Comparison of ENCODE assay signal across 9 mouse cellular contexts in the genomic region with DNA sequence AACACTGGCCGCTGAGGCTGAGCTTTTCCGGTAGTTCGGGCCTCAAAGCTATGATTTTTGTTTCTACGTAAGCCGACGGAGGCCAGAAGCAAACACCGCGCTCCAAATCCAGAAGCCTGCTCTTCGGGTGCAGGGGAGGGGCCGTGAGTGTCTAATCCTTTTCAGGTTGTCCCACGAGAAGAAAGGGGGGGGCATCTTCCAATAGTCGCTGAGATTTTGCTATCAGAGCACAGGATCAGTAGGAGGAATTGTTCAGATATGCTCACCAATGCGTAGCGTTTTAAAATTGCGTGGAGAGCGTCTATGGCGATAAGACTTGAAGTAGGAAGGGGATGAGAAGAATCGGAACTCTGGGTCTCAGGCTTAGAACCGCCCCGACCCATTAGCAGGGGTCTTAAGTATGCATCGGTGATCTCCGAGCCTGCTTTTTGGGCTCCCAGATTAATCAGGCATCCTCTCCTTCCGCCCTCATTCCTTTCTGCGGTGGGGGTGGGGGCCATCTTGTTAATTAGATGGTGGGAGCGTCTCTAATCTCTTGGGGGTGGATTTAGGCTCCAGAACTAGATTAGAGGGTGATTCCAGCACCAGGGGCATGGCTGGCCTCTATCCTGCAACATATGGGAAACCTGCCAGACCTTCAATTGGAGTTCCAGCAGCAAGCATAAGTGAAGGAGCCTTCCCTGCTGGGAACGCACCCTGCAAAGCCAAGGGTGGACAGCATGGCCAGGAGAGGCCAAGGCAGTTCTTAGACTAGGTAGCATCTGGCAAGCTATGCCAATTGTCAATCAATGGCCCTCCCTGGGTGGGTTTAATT. TPM values are rescaled to one million over a fixed set of nuclear protein-coding genes. Genes with fewer than 3 reads are reported as not detected.
DNase-seq lines count a peak whose midpoint lies in the region; ATAC-seq and TF ChIP-seq lines count a peak whose summit lies in the region.
"Had no signal": no experiment of that assay in that cellular context is flagged by ENCODE, and none has a peak within 500 bp of the region (broad histone marks: within the 10 kb centered on the region; RNA-seq: fewer than 3 reads in every experiment).

No protein-coding gene starts in this region.

- no peak for ATAC-seq in kidney, postnatal 0 days (replicated peaks; ENCODE audit: low FRiP score, low read depth)
- ATAC-seq in hindbrain, embryonic 12.5 days (ENCODE audit: low FRiP score) = peak; percentile 57
- ATAC-seq: Patski had no signal

- peak overlapping the region; percentile 81 for H3K4me2 ChIP-seq in kidney, postnatal 0 days (ENCODE audit: low read length)
- peak overlapping the region; percentile 54 for H3K4me2 ChIP-seq in hindbrain, embryonic 12.5 days (replicated peaks)

- 4% methylated on average over 26 of the region's 26 CpGs for WGBS in kidney, postnatal 0 days
- WGBS in hindbrain, embryonic 12.5 days = 6% methylated on average over 26 of the region's 26 CpGs

- H3K27me3 ChIP-seq in kidney, postnatal 0 days (ENCODE audit: insufficient read depth, low read length) = no peaks in the 10 kb centered on the region
- peaks cover 3% of the 10 kb centered on the region; the same call in 1 of the 2 replicates for H3K27me3 ChIP-seq in hindbrain, embryonic 12.5 days
- H3K27me3 ChIP-seq: Patski had no signal

- H3K4me3 ChIP-seq in kidney, postnatal 0 days (replicated peaks; ENCODE audit: low read depth, low read length) = peak overlapping the region; percentile 33
- H3K4me3 ChIP-seq in hindbrain, embryonic 12.5 days = peak overlapping the region; percentile 24

- no peak for TF ChIP-seq CTCF in kidney, postnatal 0 days (IDR thresholded peaks at IDR 0.05; ENCODE audit: low read depth)

- H3K36me3 ChIP-seq in kidney, postnatal 0 days (ENCODE audit: insufficient read depth, low read length) = no peaks in the 10 kb centered on the region
- H3K36me3 ChIP-seq in hindbrain, embryonic 12.5 days = no peaks in the 10 kb centered on the region

- H3K27ac ChIP-seq in kidney, postnatal 0 days = no peak overlapping the region
- peak overlapping the region; percentile 12; the same call in 1 of the 2 replicates for H3K27ac ChIP-seq in hindbrain, embryonic 12.5 days

- H3K9ac ChIP-seq in kidney, postnatal 0 days (ENCODE audit: low read depth, low read length) = peak overlapping the region; percentile 58
- H3K9ac ChIP-seq in hindbrain, embryonic 12.5 days = peak overlapping the region; percentile 55

- no peaks in the 10 kb centered on the region for H3K4me1 ChIP-seq in kidney, postnatal 0 days (replicated peaks; ENCODE audit: insufficient read depth, low read length)
- H3K4me1 ChIP-seq in hindbrain, embryonic 12.5 days = peaks cover 19% of the 10 kb centered on the region

- DNase-seq in kidney, postnatal 0 days (ENCODE audit: low spot score) = peak; percentile 15
- DNase-seq in kidney, adult 8-10 months = no peak
- DNase-seq in MN1 (ENCODE audit: low spot score) = peak; percentile 40
- peak; percentile 59 to 64 for DNase-seq in cerebellum, postnatal 25 days
- peak; percentile 5 for DNase-seq in lung, postnatal 10 days
- no peak for DNase-seq in gastrocnemius, postnatal 25 days
- DNase-seq in adrenal gland, adult 18-20 months (ENCODE audit: low spot score in 2 of 2) = no peak

- no peaks in the 10 kb centered on the region for H3K9me3 ChIP-seq in kidney, postnatal 0 days (replicated peaks; ENCODE audit: low read length)
- H3K9me3 ChIP-seq in hindbrain, embryonic 12.5 days (replicated peaks) = no peaks in the 10 kb centered on the region

RNA-seq across cellular contexts. Expression of gene Atoh7, which starts 9.5 kb away (rescaled TPM):
- 0.22 and 0.26 TPM in 2 replicates for polyA plus RNA-seq in kidney, postnatal 0 days (2015; fragmentation: Nextera tagmentation; extraction: Ambion mirVana)
- polyA plus RNA-seq in hindbrain, embryonic 12.5 days (2016; fragmentation: Nextera tagmentation; extraction: Ambion mirVana) = 0.62 and 1.1 TPM in 2 replicates
- total RNA-seq in gastrocnemius, postnatal 25 days (2021) = not detected
- total RNA-seq in adrenal gland, adult 18-20 months (2021) = not detected
- polyA plus RNA-seq: Patski had no signal

RNA-seq across cellular contexts. Expression of gene Pbld1, which starts 30.0 kb away (rescaled TPM):
- 13.7 and 16.0 TPM in 2 replicates for polyA plus RNA-seq in kidney, postnatal 0 days (2015; fragmentation: Nextera tagmentation; extraction: Ambion mirVana)
- 0.79 and 0.83 TPM in 2 replicates for polyA plus RNA-seq in hindbrain, embryonic 12.5 days (2016; fragmentation: Nextera tagmentation; extraction: Ambion mirVana)
- total RNA-seq in gastrocnemius, postnatal 25 days (2021) = 1 to 10 TPM in 1 of 2 experiments, under 1 TPM in 1; 0.35 to 1.1 TPM
- total RNA-seq in adrenal gland, adult 18-20 months (2021) = 1 to 10 TPM; 1.5 to 2.9 TPM

Comparison
In these comparisons a context has a peak if more than half of its experiments do, and no peak if none do; other contexts are left out.
1. DNase-seq: peak in kidney, postnatal 0 days (single experiment), MN1 (single experiment), cerebellum, postnatal 25 days (2 of 2) and lung, postnatal 10 days (single experiment); none in kidney, adult 8-10 months (0 of 2), gastrocnemius, postnatal 25 days (single experiment) and adrenal gland, adult 18-20 months (0 of 2).